Comparison of ENCODE assay signal across 25 mouse cellular contexts in genomic region chr3:85282816-85283215, GRCm38 (mm10).
"Had no signal": no experiment of that assay in that cellular context is flagged by ENCODE, and none has a peak within 500 bp of the region (broad histone marks: within the 10 kb centered on the region; RNA-seq: fewer than 3 reads in every experiment).

No protein-coding gene starts in this region.

- H3K4me1 ChIP-seq: forebrain, embryonic 15.5 days; heart, embryonic 13.5 days; heart, embryonic 15.5 days; hindbrain, embryonic 13.5 days; hindbrain, embryonic 15.5 days; kidney, embryonic 15.5 days; limb, embryonic 13.5 days; limb, embryonic 15.5 days; liver, embryonic 13.5 days; liver, embryonic 15.5 days had no signal

- DNase-seq: forebrain, postnatal 0 days; gastrocnemius, postnatal 14 days; heart, adult 11 months; heart, postnatal 36 days; kidney, adult 11 months; kidney, adult 2 months; kidney, adult 9 months; kidney, postnatal 14 days; kidney, postnatal 36 days; layer of hippocampus, adult 9-11 months; layer of hippocampus, postnatal 36 days; left cerebral cortex, postnatal 4 days; liver, embryonic 13.5 days had no signal

- H3K9me3 ChIP-seq: forebrain, embryonic 15.5 days; heart, embryonic 13.5 days; heart, embryonic 15.5 days; hindbrain, embryonic 13.5 days; hindbrain, embryonic 15.5 days; kidney, embryonic 15.5 days; limb, embryonic 13.5 days; limb, embryonic 15.5 days; liver, embryonic 13.5 days; liver, embryonic 15.5 days had no signal

- H3K4me2 ChIP-seq: forebrain, embryonic 15.5 days; heart, embryonic 13.5 days; heart, embryonic 15.5 days; hindbrain, embryonic 13.5 days; hindbrain, embryonic 15.5 days; kidney, embryonic 15.5 days; limb, embryonic 13.5 days; limb, embryonic 15.5 days; liver, embryonic 13.5 days; liver, embryonic 15.5 days had no signal

- ATAC-seq: forebrain, embryonic 15.5 days; forebrain, postnatal 0 days; hindbrain, postnatal 0 days; intestine, embryonic 16.5 days had no signal

- H3K27me3 ChIP-seq: forebrain, embryonic 15.5 days; heart, embryonic 15.5 days; hindbrain, embryonic 13.5 days; hindbrain, embryonic 15.5 days; kidney, embryonic 15.5 days; limb, embryonic 13.5 days; limb, embryonic 15.5 days; liver, embryonic 13.5 days; liver, embryonic 15.5 days had no signal

- H3K27ac ChIP-seq: forebrain, embryonic 15.5 days; heart, embryonic 13.5 days; heart, embryonic 15.5 days; hindbrain, embryonic 13.5 days; hindbrain, embryonic 15.5 days; hindbrain, postnatal 0 days; kidney, embryonic 15.5 days; kidney, postnatal 0 days; limb, embryonic 13.5 days; limb, embryonic 15.5 days; liver, embryonic 13.5 days; liver, embryonic 15.5 days had no signal

- H3K4me3 ChIP-seq: forebrain, embryonic 15.5 days; heart, embryonic 13.5 days; heart, embryonic 15.5 days; hindbrain, embryonic 13.5 days; hindbrain, embryonic 15.5 days; kidney, embryonic 15.5 days; limb, embryonic 13.5 days; limb, embryonic 15.5 days; liver, embryonic 13.5 days; liver, embryonic 15.5 days had no signal

- H3K36me3 ChIP-seq: forebrain, embryonic 15.5 days; heart, embryonic 13.5 days; heart, embryonic 15.5 days; hindbrain, embryonic 13.5 days; hindbrain, embryonic 15.5 days; kidney, embryonic 15.5 days; limb, embryonic 13.5 days; limb, embryonic 15.5 days; liver, embryonic 13.5 days; liver, embryonic 15.5 days had no signal

- H3K9ac ChIP-seq: forebrain, embryonic 15.5 days; forebrain, postnatal 0 days; heart, embryonic 13.5 days; heart, embryonic 15.5 days; hindbrain, embryonic 13.5 days; hindbrain, embryonic 15.5 days; kidney, embryonic 15.5 days; limb, embryonic 13.5 days; limb, embryonic 15.5 days; liver, embryonic 13.5 days; liver, embryonic 15.5 days had no signal
